Mouse (Mus musculus): Measurements from ENCODE around the gene Gm20736. TPM values are rescaled to one million over a fixed set of nuclear protein-coding genes. Genes with fewer than 3 reads are reported as not detected.
"Not testable (repeated sequence)": the region's sequence is repeated elsewhere in the genome, so short reads cannot be mapped to it uniquely, and the experiment has no call there.

The Gm20736 gene
- polyA plus RNA-seq (2015; fragmentation: Nextera tagmentation; extraction: Ambion mirVana) = not detected in 2 replicates

- H3K27ac ChIP-seq (replicated peaks); H3K9me3 ChIP-seq; H3K4me1 ChIP-seq (replicated peaks); H3K4me3 ChIP-seq; H3K9ac ChIP-seq; ATAC-seq (ENCODE audit: low read depth); H3K27me3 ChIP-seq; H3K36me3 ChIP-seq; H3K4me2 ChIP-seq: not testable (repeated sequence)
- no CpG with 5 or more reads among the region's 5 CpGs for WGBS
Measured at GRCm38 (mm10) chrY:65377390-65377789, at the start of gene Gm20736. Gene Gm20736, plus strand, starts transcription at chrY:65377690.

Other genes with a start within 250 kb of the Gm20736 start
- not detected in 2 replicates for gene Gm20924, start 170.2 kb upstream of the Gm20736 start, polyA plus RNA-seq (2015; fragmentation: Nextera tagmentation; extraction: Ambion mirVana)